Mouse (Mus musculus) thymus, adult 2 months (tissue): ENCODE measurements at regions not wholly inside any gene's neighbourhood (a gene's known extent, or its start where the extent isn't known, plus 50 kb on each side); places are given as distances from the start of the nearest gene placed in this dataset.

Experiments used
- CTCF ChIP-seq: fragments of 200-500 bp; IDR thresholded peaks from 2 replicates; pipeline ENCODE4 v1.5.1; 2012; ENCODE audit warnings: mild to moderate bottlenecking, control low read depth, low read length, moderate library complexity, borderline replicate concordance; ENCODE audit not compliant: control insufficient read depth, poor library complexity, insufficient read depth; ENCODE audit errors: extremely low read depth
- POLR2A ChIP-seq: fragments of 200-500 bp; IDR thresholded peaks from 2 replicates; pipeline ENCODE4 v1.6.1; 2012; ENCODE audit warnings: mild to moderate bottlenecking, low read length, control low read depth, moderate library complexity; ENCODE audit not compliant: control insufficient read depth, poor library complexity, insufficient read depth; ENCODE audit errors: extremely low read depth

GRCm38 (mm10) chr7:71470418-71470817 is 119.1 kb upstream of the Gm10295 start:
- TF ChIP-seq POLR2A (no peak), CTCF (no peak)
